Mouse (Mus musculus) brain, embryonic 14.5 days (tissue): ENCODE measurements around the gene Gucd1.

Experiments used
- CTCF ChIP-seq: fragments of 200-500 bp; IDR thresholded peaks from 2 replicates; pipeline ENCODE4 v1.5.1; 2012; ENCODE audit warnings: inconsistent platforms, mild to moderate bottlenecking, moderate library complexity, borderline replicate concordance; ENCODE audit not compliant: insufficient read depth, insufficient read length; ENCODE audit errors: extremely low read depth
- POLR2A ChIP-seq: fragments of 200-500 bp; IDR thresholded peaks from 2 replicates; pipeline ENCODE4 v1.6.1; 2012; ENCODE audit warnings: mild to moderate bottlenecking, inconsistent platforms, borderline replicate concordance; ENCODE audit not compliant: poor library complexity, insufficient read depth, insufficient read length, severe bottlenecking; ENCODE audit errors: extremely low read depth

GRCm38 (mm10) chr10:75486086-75486979 is 31.4 kb downstream of the Gucd1 start:
- TF ChIP-seq CTCF (peak; percentile 86; the same call in 1 of the 2 replicates), POLR2A (no peak)
